Mouse (Mus musculus): ENCODE measurements around the gene Fuk. TPM values are rescaled to one million over a fixed set of nuclear protein-coding genes. Genes with fewer than 3 reads are reported as not detected.
"Not testable (repeated sequence)": the region's sequence is repeated elsewhere in the genome, so short reads cannot be mapped to it uniquely, and the experiment has no call there.

Gene Fuk
- 15.9 and 17.8 TPM in 2 replicates for polyA plus RNA-seq (2016; fragmentation: Nextera tagmentation; extraction: Ambion mirVana)

DNA sequence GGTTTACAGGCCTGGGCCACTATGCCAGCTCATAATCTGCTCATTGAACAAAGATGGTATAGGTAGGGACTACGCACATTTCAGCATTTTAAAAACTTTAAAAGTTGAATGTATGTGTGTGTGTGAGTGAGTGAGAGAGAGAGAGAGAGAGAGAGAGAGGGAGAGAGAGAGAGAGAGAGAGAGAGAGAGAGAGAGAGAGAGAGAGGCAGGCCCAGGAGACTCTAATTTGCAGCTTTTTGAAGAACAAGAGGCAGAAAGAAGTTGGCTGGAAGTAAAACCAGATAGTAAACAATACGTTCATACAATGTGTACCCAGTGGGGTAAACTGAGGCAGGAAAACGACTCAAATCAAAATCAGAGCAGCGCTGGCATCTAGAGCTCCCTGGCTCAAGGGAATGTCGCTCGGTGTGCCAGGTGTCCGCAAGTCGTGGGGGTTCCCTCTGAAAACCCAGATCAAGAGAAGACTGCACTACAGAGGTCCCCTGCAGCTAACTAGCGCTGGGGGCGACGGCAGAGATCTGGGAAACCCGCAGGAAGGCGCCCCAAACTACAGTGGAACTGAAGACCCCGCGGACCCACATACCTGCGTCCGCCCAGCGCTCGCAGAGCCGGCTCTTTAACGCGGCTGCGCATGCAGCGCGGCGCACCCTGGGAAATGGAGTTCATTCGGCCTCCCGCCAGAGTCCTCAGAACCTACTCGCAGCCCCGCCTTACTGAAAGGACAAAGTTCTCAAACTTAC lies at the start of gene Fuk:
Gene Fuk, minus strand, starts transcription at position 650 of the 740 bp plus-strand sequence.
- H3K27ac ChIP-seq = peak within 1 kb of the TSS; percentile 85
- 3% methylated on average over 30 of the region's 30 CpGs for WGBS
- no peaks in the 10 kb centered on the region for H3K27me3 ChIP-seq (ENCODE audit: low read depth, poor library complexity, severe bottlenecking)
- H3K36me3 ChIP-seq = peaks cover 20% of the 10 kb centered on the region
- H3K4me3 ChIP-seq = peak within 1 kb of the TSS; percentile 74
- DNase-seq (ENCODE audit: low spot score) = peak; percentile 86
- no peaks in the 10 kb centered on the region for H3K9me3 ChIP-seq (replicated peaks)
- H3K4me1 ChIP-seq = peaks cover 7% of the 10 kb centered on the region

DNA sequence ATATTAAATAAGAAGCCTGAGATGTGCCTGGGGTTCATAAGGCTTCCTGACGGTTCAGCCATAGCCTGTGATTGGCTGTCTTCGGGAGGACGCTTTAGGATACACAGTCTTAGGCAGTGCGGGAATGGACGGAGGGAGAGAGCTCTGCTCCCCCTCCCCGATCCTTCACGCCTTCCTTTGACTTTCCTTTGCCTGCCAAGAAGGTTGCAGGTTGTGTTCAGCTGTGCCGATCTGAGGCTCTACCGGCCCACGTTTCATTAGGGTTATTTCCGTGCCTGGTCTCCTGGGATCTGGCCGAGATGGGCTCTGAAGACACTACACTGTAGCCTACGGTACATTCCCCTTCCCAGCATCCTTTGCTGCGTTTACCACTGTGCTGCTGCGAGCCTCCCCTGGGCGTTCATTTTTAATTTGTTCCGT lies 47.8 kb upstream of the Fuk start:
- 84% methylated on average over 17 of the region's 17 CpGs for WGBS
- no peak for DNase-seq (ENCODE audit: low spot score)
- H3K36me3 ChIP-seq = peaks cover 70% of the 10 kb centered on the region
- H3K27ac ChIP-seq = no peak overlapping the region
- no peaks in the 10 kb centered on the region for H3K9me3 ChIP-seq (replicated peaks)
- no peaks in the 10 kb centered on the region for H3K27me3 ChIP-seq (ENCODE audit: low read depth, poor library complexity, severe bottlenecking)
- no peak overlapping the region for H3K4me3 ChIP-seq
- H3K4me1 ChIP-seq = 0 out of 2 replicates have a peak, but pooled peaks cover 3% of the 10 kb centered on the region

DNA sequence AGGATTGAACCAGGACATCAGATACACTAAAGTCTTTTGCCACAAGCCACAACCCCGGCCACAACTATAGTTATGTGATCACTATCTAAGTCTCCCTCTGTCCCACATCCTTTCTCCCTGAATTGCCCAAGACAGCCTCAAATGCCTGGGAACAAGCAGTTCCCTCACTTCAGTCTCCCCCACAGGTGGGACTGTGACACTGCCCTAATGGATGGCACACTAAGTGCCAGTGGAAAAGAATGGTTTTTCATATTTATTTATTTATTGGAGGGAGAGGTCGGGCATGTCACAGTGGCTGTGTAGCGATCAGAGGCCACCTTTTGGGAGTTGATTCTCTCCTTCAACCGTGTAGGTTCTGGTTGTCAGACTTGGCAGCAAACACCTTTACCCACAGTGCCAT lies 43.4 kb upstream of the Fuk start:
- no peak for DNase-seq (ENCODE audit: low spot score)
- Histone ChIP-seq H3K36me3 (peaks cover 39% of the 10 kb centered on the region), H3K9me3 (replicated peaks) (no peaks in the 10 kb centered on the region), H3K27ac (no peak overlapping the region), H3K4me3 (no peak overlapping the region), H3K27me3 (ENCODE audit: low read depth, poor library complexity, severe bottlenecking) (no peaks in the 10 kb centered on the region), H3K4me1 (0 out of 2 replicates have a peak, but pooled peaks cover 3% of the 10 kb centered on the region)
- 91% methylated on average over 4 of the region's 4 CpGs for WGBS

DNA sequence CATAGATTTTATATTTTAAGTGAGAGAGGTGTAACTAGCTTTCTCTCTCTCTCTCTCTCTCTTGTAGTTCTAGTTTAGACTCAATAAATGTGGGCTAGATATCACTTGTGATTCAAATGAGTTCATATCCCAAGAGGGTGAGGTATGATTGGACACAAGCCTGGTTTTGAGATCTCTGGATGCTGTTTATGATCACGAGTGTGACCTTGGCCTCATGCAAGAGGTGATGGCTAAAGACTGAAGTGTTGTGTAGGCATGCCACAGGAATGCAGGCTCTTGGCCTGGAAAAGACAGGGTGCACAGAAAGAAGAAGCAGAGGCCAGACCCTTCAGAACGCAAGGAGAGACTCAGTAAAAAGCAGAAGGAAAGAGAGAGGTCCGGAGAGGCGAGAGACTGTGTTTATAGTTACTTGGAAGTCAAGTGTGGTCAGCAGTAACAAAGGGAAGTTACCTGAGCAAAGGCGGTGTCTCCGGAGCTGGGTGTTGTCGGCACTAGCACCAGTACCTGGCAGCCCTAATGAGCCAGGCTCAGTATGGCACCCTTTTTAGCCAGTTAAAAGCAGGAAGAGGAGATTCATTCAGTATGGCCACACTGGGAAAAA lies 42.1 kb upstream of the Fuk start:
- no peak overlapping the region for H3K27ac ChIP-seq
- H3K27me3 ChIP-seq (ENCODE audit: low read depth, poor library complexity, severe bottlenecking) = no peaks in the 10 kb centered on the region
- DNase-seq (ENCODE audit: low spot score) = no peak
- no peaks in the 10 kb centered on the region for H3K4me1 ChIP-seq
- WGBS = 88% methylated on average over 7 of the region's 7 CpGs
- no peak overlapping the region for H3K4me3 ChIP-seq
- H3K9me3 ChIP-seq (replicated peaks) = no peaks in the 10 kb centered on the region
- peaks cover 35% of the 10 kb centered on the region for H3K36me3 ChIP-seq

DNA sequence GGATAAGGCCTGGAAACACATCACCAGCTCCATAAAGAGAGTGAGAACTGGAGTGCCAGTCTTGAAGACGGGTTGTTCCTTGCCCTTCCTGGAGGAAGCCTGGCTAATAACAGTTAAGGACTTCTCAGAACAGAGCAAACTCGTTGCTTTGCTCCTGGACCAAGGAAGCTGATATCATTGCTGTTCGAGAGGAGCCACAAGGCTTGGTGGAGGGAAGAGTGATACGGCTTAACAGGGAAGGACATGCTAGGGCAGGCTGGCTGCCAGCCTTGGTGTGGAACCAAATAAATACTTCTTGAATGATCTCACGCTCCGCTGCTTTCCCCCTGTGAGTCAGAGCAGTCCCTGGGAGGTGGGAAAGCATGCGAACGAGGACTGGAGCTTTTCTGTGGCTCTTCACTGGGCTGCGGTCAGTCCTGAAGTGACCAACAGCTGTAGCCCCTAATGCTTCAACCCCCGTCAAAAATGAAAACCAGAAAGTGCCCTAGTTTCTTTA lies 39.2 kb upstream of the Fuk start:
- H3K9me3 ChIP-seq (replicated peaks) = no peaks in the 10 kb centered on the region
- no peak for DNase-seq (ENCODE audit: low spot score)
- peaks cover 35% of the 10 kb centered on the region for H3K36me3 ChIP-seq
- H3K4me3 ChIP-seq = no peak overlapping the region
- H3K4me1 ChIP-seq = peaks cover 4% of the 10 kb centered on the region; the same call in 1 of the 2 replicates
- no peaks in the 10 kb centered on the region for H3K27me3 ChIP-seq (ENCODE audit: low read depth, poor library complexity, severe bottlenecking)
- no peak overlapping the region for H3K27ac ChIP-seq
- WGBS = 83% methylated on average over 10 of the region's 10 CpGs

DNA sequence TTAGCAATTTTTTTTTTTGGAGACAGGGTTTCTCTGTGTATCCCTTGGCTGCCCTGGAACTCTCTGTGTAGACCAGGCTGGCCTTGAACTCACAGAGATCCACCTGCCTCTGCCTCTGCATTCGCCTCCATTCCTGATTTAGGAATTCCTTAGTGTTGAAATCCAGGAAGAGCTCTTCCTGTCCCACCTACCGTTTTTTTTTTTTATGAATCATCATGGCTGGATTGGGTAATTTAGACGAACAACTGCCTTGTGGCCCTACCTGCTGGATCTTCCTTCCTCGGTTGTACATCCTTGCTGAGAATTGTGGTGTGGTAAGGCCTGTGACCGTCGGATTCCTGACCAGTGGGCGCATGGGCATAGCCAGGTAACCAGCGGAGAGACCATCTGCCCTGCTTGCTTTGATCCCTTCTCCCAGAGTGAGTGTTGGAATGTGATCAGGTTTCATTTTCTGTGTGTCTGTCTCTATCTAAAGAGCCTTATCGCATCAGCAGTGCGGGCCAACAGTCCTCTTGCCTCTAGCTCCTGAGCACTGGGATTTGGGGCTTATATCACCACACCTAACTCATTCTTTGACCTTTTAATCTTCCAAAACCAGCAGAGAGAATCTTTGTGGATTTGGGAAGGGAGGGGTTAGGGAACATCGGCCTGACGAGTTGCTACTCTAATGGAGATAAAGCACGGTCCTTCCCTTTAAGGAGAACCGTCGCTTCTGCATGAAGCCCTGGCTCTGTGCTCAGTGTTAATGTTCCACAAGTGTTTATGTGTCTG lies 38.6 kb upstream of the Fuk start:
- Histone ChIP-seq H3K9me3 (replicated peaks) (no peaks in the 10 kb centered on the region), H3K27ac (no peak overlapping the region), H3K36me3 (peaks cover 37% of the 10 kb centered on the region), H3K4me1 (peaks cover 4% of the 10 kb centered on the region; the same call in 1 of the 2 replicates), H3K4me3 (no peak overlapping the region), H3K27me3 (ENCODE audit: low read depth, poor library complexity, severe bottlenecking) (no peaks in the 10 kb centered on the region)
- DNase-seq (ENCODE audit: low spot score) = no peak
- 91% methylated on average over 15 of the region's 15 CpGs for WGBS

DNA sequence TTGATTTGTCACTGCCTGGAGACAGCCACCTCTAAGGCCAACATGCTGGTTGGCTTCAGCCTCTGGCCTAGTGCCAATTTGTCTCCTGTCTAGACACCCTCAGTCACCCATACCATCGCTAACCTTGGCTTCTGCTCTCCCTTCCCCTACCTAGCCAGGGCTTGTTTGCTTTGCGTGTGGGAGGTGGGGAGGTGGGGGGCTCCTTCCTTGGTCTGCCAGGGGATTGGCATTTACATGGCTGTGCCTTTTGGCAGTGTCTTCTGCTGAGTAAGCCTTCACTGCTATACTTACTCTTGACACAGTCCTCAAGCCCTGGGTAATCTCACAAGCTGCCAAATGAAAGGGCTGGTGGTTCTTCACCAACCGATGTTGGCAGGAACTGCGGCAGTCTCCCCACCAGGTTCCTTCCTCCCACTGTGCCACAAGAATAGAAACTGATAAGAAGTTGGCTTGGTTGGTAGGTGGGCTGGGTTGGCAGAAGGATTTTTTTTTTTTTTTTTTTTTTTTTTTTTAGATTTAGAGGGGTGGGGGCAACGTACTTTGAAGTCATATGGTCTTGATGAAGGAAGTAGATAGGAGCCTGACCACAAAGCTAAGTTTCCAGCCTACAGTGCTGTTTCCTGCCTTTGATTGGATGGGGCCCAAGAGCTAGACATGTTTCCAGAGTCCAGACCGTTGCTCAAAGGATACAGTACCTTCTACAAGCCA lies 36.7 kb upstream of the Fuk start:
- 77% methylated on average over 6 of the region's 6 CpGs for WGBS
- Histone ChIP-seq H3K9me3 (replicated peaks) (no peaks in the 10 kb centered on the region), H3K36me3 (peaks cover 49% of the 10 kb centered on the region), H3K4me1 (peaks cover 4% of the 10 kb centered on the region; the same call in 1 of the 2 replicates), H3K4me3 (no peak overlapping the region), H3K27ac (no peak overlapping the region), H3K27me3 (ENCODE audit: low read depth, poor library complexity, severe bottlenecking) (no peaks in the 10 kb centered on the region)
- no peak for DNase-seq (ENCODE audit: low spot score)

DNA sequence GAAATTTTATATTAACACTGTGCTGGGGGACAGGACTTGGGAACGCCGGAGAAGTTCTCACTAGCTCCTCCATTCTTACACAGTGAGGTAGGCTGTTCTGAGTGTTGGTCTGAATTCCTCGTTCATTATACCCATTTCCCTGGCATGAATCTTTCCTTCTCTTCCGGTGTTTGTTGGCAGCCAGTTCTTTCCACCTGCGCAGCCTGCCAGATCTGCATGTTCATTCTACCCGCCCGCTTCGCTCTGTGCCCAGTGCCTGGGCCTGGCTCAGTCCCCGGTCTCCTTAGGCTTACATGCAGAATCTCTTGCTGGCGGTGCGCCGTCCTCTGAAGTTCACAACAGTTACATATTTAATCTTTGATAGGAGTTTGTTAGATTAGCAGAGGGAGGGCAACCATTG lies 33.9 kb upstream of the Fuk start:
- no peaks in the 10 kb centered on the region for H3K27me3 ChIP-seq (ENCODE audit: low read depth, poor library complexity, severe bottlenecking)
- H3K9me3 ChIP-seq (replicated peaks) = no peaks in the 10 kb centered on the region
- H3K36me3 ChIP-seq = peaks cover 61% of the 10 kb centered on the region
- peaks cover 4% of the 10 kb centered on the region; the same call in 1 of the 2 replicates for H3K4me1 ChIP-seq
- WGBS = 98% methylated on average over 12 of the region's 12 CpGs
- no peak overlapping the region for H3K4me3 ChIP-seq
- DNase-seq (ENCODE audit: low spot score) = no peak
- H3K27ac ChIP-seq = no peak overlapping the region

DNA sequence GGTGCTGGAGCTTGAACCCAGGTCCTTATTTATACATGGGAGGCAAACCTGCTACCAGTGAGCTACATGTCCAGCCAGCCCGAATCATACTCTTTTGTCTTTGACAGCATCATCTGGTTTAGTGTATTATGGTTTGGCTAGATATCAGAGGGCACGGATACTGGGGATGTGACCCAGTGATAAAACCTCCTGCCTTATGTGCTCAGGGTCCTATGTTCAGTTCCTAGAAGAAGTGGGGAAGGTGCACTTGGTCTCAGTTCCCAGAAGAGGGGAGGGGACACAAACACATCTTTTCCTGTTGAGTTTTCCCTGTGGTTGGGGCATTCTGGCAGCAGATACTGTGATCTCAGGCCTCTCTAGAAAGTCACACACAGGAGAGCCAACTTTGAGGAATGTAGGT lies 31.0 kb upstream of the Fuk start:
- DNase-seq (ENCODE audit: low spot score) = no peak
- H3K36me3 ChIP-seq = peaks cover 78% of the 10 kb centered on the region
- H3K27ac ChIP-seq = no peak overlapping the region
- no peaks in the 10 kb centered on the region for H3K27me3 ChIP-seq (ENCODE audit: low read depth, poor library complexity, severe bottlenecking)
- WGBS = 96% methylated on average over 2 of the region's 2 CpGs
- no peak overlapping the region for H3K4me3 ChIP-seq
- no peaks in the 10 kb centered on the region for H3K9me3 ChIP-seq (replicated peaks)
- no peaks in the 10 kb centered on the region for H3K4me1 ChIP-seq

DNA sequence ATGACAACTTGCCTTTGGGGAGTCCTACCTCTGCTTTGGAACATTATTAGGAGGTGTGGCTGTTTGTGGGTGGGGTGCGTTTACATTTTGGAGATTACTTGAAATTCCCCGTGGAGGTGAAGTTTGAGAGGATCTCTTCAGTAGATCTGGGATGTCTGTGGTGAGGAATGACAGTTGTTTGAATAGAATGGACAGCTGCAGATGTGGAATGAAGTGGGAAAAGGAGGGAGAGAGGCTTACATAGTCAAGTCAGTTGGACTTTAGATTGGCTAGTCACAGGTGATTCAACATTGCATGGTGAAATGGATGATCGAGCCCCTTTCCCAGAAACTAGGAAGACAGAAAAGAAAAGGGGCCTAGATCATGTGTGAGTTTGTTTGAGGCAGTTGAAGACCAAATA lies 30.2 kb upstream of the Fuk start:
- no peaks in the 10 kb centered on the region for H3K27me3 ChIP-seq (ENCODE audit: low read depth, poor library complexity, severe bottlenecking)
- H3K36me3 ChIP-seq = peaks cover 78% of the 10 kb centered on the region
- H3K4me3 ChIP-seq = no peak overlapping the region
- no peak overlapping the region for H3K27ac ChIP-seq
- no peak for DNase-seq (ENCODE audit: low spot score)
- no peaks in the 10 kb centered on the region for H3K4me1 ChIP-seq
- 86% methylated on average over 3 of the region's 3 CpGs for WGBS
- no peaks in the 10 kb centered on the region for H3K9me3 ChIP-seq (replicated peaks)

DNA sequence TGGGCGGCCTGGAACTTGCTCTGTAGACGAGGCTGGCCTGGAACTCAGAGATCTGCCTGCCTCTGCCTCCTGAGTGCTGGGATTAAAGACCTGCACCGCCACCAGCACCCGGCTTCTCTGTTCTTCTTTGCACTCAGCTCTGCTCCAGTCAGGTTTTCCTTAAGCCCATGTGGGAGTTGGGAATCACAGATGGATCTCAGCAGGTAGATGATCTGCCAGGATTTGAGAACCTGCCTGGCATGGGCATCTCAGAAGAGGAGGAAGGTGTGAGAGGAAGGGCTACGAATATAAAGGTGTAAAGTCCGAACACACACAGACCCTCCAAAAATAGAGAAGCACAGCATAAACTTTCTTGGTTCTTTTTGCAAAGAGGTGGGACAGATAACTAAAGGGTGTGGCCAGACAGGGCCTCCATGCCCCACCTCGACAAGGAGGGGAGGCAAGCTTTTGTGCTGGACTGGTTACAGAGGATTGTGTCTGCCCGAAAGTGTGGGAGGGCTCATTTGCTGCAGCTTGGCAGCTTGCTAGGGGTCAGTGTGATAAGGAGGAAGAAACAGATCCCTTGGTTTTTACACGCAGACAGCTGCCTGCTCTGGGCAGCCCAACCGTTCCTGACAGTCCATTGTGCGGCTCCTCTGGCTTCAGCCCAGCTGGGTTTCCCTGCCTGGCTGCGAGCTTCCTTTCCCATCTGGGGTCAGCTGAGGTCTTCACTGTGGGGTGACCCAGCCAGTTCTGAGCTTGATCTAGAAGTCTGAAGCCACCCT lies 29.1 kb upstream of the Fuk start:
- Histone ChIP-seq H3K9me3 (replicated peaks) (no peaks in the 10 kb centered on the region), H3K27ac (no peak overlapping the region), H3K4me3 (no peak overlapping the region), H3K4me1 (peaks cover 7% of the 10 kb centered on the region), H3K27me3 (ENCODE audit: low read depth, poor library complexity, severe bottlenecking) (no peaks in the 10 kb centered on the region), H3K36me3 (peaks cover 74% of the 10 kb centered on the region)
- no peak for DNase-seq (ENCODE audit: low spot score)
- WGBS = 82% methylated on average over 12 of the region's 12 CpGs

DNA sequence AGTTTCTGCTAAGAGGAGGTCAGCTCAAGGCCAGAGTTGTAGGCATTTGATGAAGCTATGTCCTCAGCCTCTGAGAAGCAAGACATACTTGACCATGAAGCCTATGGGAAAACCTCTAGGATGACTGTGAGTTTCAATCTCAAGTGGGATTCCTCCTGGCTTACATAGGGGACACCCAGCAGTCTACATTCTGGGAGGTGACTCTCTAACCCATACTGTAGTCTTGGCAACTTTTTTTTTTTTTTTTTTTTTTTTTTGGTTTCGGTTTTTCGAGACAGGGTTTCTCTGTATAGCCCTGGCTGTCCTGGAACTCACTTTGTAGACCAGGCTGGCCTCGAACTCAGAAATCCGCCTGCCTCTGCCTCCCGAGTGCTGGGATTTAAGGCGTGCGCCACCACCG lies 27.4 kb upstream of the Fuk start:
- peaks cover 15% of the 10 kb centered on the region for H3K4me1 ChIP-seq
- H3K27me3 ChIP-seq (ENCODE audit: low read depth, poor library complexity, severe bottlenecking) = not testable (repeated sequence)

More for the DNA sequence above, 27.4 kb upstream of the Fuk start:
- DNase-seq (ENCODE audit: low spot score); H3K4me3 ChIP-seq; H3K27ac ChIP-seq; H3K9me3 ChIP-seq (replicated peaks): not testable (repeated sequence)
- 95% methylated on average over 8 of the region's 8 CpGs for WGBS
- H3K36me3 ChIP-seq = peaks cover 69% of the 10 kb centered on the region

All from limb, embryonic 10.5 days (tissue).